22 mouse cellular contexts compared by ENCODE assay signal in genomic region chr5:105990777-105991176, GRCm38 (mm10).
DNase-seq lines count a peak whose midpoint lies in the region; ATAC-seq and TF ChIP-seq lines count a peak whose summit lies in the region.
"Had no signal": no experiment of that assay in that cellular context is flagged by ENCODE, and none has a peak within 500 bp of the region (broad histone marks: within the 10 kb centered on the region; RNA-seq: fewer than 3 reads in every experiment).

No protein-coding gene starts in this region.

- H3K4me3 ChIP-seq in C2C12 (ENCODE audit: insufficient read depth, poor library complexity, severe bottlenecking), result no peak overlapping the region
- H3K4me3 ChIP-seq in CH12.LX (replicated peaks in 1 of 3; ENCODE audit: low read depth in 2 of 3, low read length in 2 of 3, poor library complexity in 1 of 3), result no peak overlapping the region
- no peak overlapping the region for H3K4me3 ChIP-seq in forebrain, postnatal 0 days (ENCODE audit: low read depth, low read length)
- H3K4me3 ChIP-seq in hindbrain, embryonic 10.5 days, result no peak overlapping the region
- H3K4me3 ChIP-seq: embryonic facial prominence, embryonic 12.5 days; embryonic facial prominence, embryonic 15.5 days; heart, embryonic 10.5 days; heart, embryonic 13.5 days; hindbrain, embryonic 12.5 days; hindbrain, embryonic 15.5 days had no signal

- DNase-seq in CH12.LX (ENCODE audit: extremely low read depth) (no peak), R1 (ENCODE audit: low read depth, low spot score) (peak; percentile 69)
- no peak for DNase-seq in forebrain, postnatal 0 days
- no peak for DNase-seq in hindbrain, embryonic 10.5 days (ENCODE audit: low spot score)
- DNase-seq: adrenal gland, adult 2 months; adrenal gland, postnatal 14 days; cerebellum, adult 11 months; cerebellum, adult 2 months; cerebellum, adult 9-11 months; gastrocnemius, postnatal 25 days; heart, adult 18-20 months; heart, postnatal 14 days; heart, postnatal 4 days had no signal

- TF ChIP-seq RAD21 in CH12.LX (IDR thresholded peaks at IDR 0.05; ENCODE audit: low read depth, low read length), result no peak

- no peak for TF ChIP-seq EP300 in CH12.LX (IDR thresholded peaks at IDR 0.05; ENCODE audit: low read length)

- dilution Hi-C loops in CH12.LX (cut with MboI; ENCODE audit: extremely low pct_ligation_motif_present, extremely low pct_unique_long_range_greater_than_20kb, low sequenced_read_pairs), result no loop called here

- in situ Hi-C loops in CH12.LX (cut with MboI; ENCODE audit: low pct_ligation_motif_present, low pct_unique_long_range_greater_than_20kb, low sequenced_read_pairs), result no loop called here

- 87% methylated on average over 12 of the region's 12 CpGs for WGBS in forebrain, postnatal 0 days
- 87% methylated on average over 12 of the region's 12 CpGs for WGBS in hindbrain, embryonic 10.5 days

- TF ChIP-seq POLR2A in CH12.LX (IDR thresholded peaks at IDR 0.05; ENCODE audit: low read depth, low read length), result no peak

- H3K4me2 ChIP-seq in CH12.LX (ENCODE audit: insufficient read depth, low read depth, poor library complexity, severe bottlenecking), result no peak overlapping the region
- no peak overlapping the region for H3K4me2 ChIP-seq in forebrain, postnatal 0 days (ENCODE audit: low read depth)
- H3K4me2 ChIP-seq: embryonic facial prominence, embryonic 12.5 days; embryonic facial prominence, embryonic 15.5 days; heart, embryonic 13.5 days; hindbrain, embryonic 12.5 days; hindbrain, embryonic 15.5 days had no signal

- no peak overlapping the region for H3ac ChIP-seq in C2C12 (ENCODE audit: control insufficient read depth, insufficient read length, low read depth)

- H3K36me3 ChIP-seq in C2C12 (ENCODE audit: control insufficient read depth, insufficient read depth) (no peaks in the 10 kb centered on the region), CH12.LX (replicated peaks in 1 of 2; ENCODE audit: control insufficient read depth in 1 of 2, insufficient read depth in 1 of 2, low read length in 1 of 2) (no peaks in the 10 kb centered on the region)
- no peaks in the 10 kb centered on the region for H3K36me3 ChIP-seq in forebrain, postnatal 0 days (ENCODE audit: insufficient read depth)
- H3K36me3 ChIP-seq in hindbrain, embryonic 10.5 days, result no peaks in the 10 kb centered on the region
- H3K36me3 ChIP-seq: embryonic facial prominence, embryonic 12.5 days; embryonic facial prominence, embryonic 15.5 days; heart, embryonic 10.5 days; heart, embryonic 13.5 days; hindbrain, embryonic 12.5 days; hindbrain, embryonic 15.5 days had no signal

- no peaks in the 10 kb centered on the region for H3K9me3 ChIP-seq in CH12.LX (replicated peaks; ENCODE audit: low read length)
- no peaks in the 10 kb centered on the region for H3K9me3 ChIP-seq in forebrain, postnatal 0 days (ENCODE audit: low read length)
- no peaks in the 10 kb centered on the region for H3K9me3 ChIP-seq in hindbrain, embryonic 10.5 days
- H3K9me3 ChIP-seq: embryonic facial prominence, embryonic 12.5 days; embryonic facial prominence, embryonic 15.5 days; heart, embryonic 10.5 days; heart, embryonic 13.5 days; hindbrain, embryonic 12.5 days; hindbrain, embryonic 15.5 days had no signal

- peaks cover 7 to 8% of the 10 kb centered on the region in 2 experiments; a peak in 2 of 4 replicates for H3K4me1 ChIP-seq in CH12.LX (ENCODE audit: control insufficient read depth in 1 of 2, insufficient read depth in 2 of 2)
- no peaks in the 10 kb centered on the region for H3K4me1 ChIP-seq in forebrain, postnatal 0 days (ENCODE audit: insufficient read depth)
- H3K4me1 ChIP-seq in hindbrain, embryonic 10.5 days (replicated peaks), result no peaks in the 10 kb centered on the region
- H3K4me1 ChIP-seq: embryonic facial prominence, embryonic 12.5 days; embryonic facial prominence, embryonic 15.5 days; heart, embryonic 10.5 days; heart, embryonic 13.5 days; hindbrain, embryonic 12.5 days; hindbrain, embryonic 15.5 days had no signal

- peaks cover 2% of the 10 kb centered on the region for H3K27me3 ChIP-seq in C2C12 (ENCODE audit: control insufficient read depth, insufficient read depth, insufficient read length)
- H3K27me3 ChIP-seq in CH12.LX (replicated peaks), result no peaks in the 10 kb centered on the region
- no peaks in the 10 kb centered on the region for H3K27me3 ChIP-seq in forebrain, postnatal 0 days (ENCODE audit: insufficient read depth, low read length)
- no peaks in the 10 kb centered on the region for H3K27me3 ChIP-seq in hindbrain, embryonic 10.5 days (ENCODE audit: insufficient read depth, poor library complexity, severe bottlenecking)
- H3K27me3 ChIP-seq: embryonic facial prominence, embryonic 15.5 days; heart, embryonic 13.5 days; hindbrain, embryonic 12.5 days; hindbrain, embryonic 15.5 days had no signal

- H3K79me3 ChIP-seq in C2C12 (ENCODE audit: low read depth), result no peaks in the 10 kb centered on the region

- no peak overlapping the region for H3K9ac ChIP-seq in CH12.LX (ENCODE audit: insufficient read depth, low read depth)
- H3K9ac ChIP-seq in forebrain, postnatal 0 days, result no peak overlapping the region
- H3K9ac ChIP-seq: embryonic facial prominence, embryonic 12.5 days; embryonic facial prominence, embryonic 15.5 days; heart, embryonic 13.5 days; hindbrain, embryonic 12.5 days; hindbrain, embryonic 15.5 days had no signal

- no peak for ATAC-seq in megakaryocyte-erythroid progenitor cell, adult 5-6 weeks (replicated peaks; ENCODE audit: low FRiP score, low TSS enrichment, poor library complexity, severe bottlenecking)
- no peak for ATAC-seq in forebrain, postnatal 0 days
- ATAC-seq: forebrain, embryonic 14.5 days had no signal

- H3K79me2 ChIP-seq in C2C12 (ENCODE audit: control insufficient read depth, insufficient read depth) (no peaks in the 10 kb centered on the region), CH12.LX (replicated peaks; ENCODE audit: control insufficient read depth, extremely low read depth, insufficient read depth, poor library complexity, severe bottlenecking) (no peaks in the 10 kb centered on the region)

- TF ChIP-seq CTCF in C2C12 (IDR thresholded peaks at IDR 0.05; ENCODE audit: control insufficient read depth, insufficient read depth, insufficient read length) (no peak), CH12.LX (conservative IDR thresholded peaks at IDR 0.05 in 1 of 2, IDR thresholded peaks at IDR 0.05 in 1 of 2; ENCODE audit: low read depth in 2 of 2, low read length in 2 of 2) (no peak)
- no peak for TF ChIP-seq CTCF in forebrain, postnatal 0 days (IDR thresholded peaks at IDR 0.05; ENCODE audit: low read depth)

- H3K27ac ChIP-seq in CH12.LX (ENCODE audit: insufficient read depth, low read depth), result no peak overlapping the region
- no peak overlapping the region for H3K27ac ChIP-seq in forebrain, postnatal 0 days (ENCODE audit: low read depth, low read length)
- no peak overlapping the region for H3K27ac ChIP-seq in hindbrain, embryonic 10.5 days
- H3K27ac ChIP-seq: embryonic facial prominence, embryonic 12.5 days; embryonic facial prominence, embryonic 15.5 days; heart, embryonic 10.5 days; heart, embryonic 13.5 days; hindbrain, embryonic 12.5 days; hindbrain, embryonic 15.5 days had no signal

TF ChIP-seq in C2C12, 6 proteins besides CTCF, POLR2A, EP300 and RAD21:
- TF ChIP-seq MYOD1 (IDR thresholded peaks at IDR 0.05; ENCODE audit: control insufficient read depth, insufficient read length, low read depth), result no peak
- no peak for TF ChIP-seq FOSL1 (IDR thresholded peaks at IDR 0.05; ENCODE audit: insufficient read depth, low read length, poor library complexity, severe bottlenecking)
- no peak for TF ChIP-seq MYOG (IDR thresholded peaks at IDR 0.05; ENCODE audit: control insufficient read depth, extremely low read depth, insufficient read length)
- peak; percentile 72 for TF ChIP-seq USF1 (IDR thresholded peaks at IDR 0.05; ENCODE audit: low read depth)
- no peak for TF ChIP-seq CEBPB (IDR thresholded peaks at IDR 0.05; ENCODE audit: low read depth)
- TF ChIP-seq MAX (IDR thresholded peaks at IDR 0.05), result no peak

TF ChIP-seq in CH12.LX, 34 proteins besides CTCF, POLR2A, EP300 and RAD21:
- no peak for TF ChIP-seq GABPA (IDR thresholded peaks at IDR 0.05; ENCODE audit: insufficient replicate concordance, low read depth, low read length)
- peak; percentile 38; the same call in 1 of the 2 replicates for TF ChIP-seq BHLHE40 (IDR thresholded peaks at IDR 0.05; ENCODE audit: low read depth, low read length)
- peak; percentile 42; the same call in 1 of the 2 replicates for TF ChIP-seq MAX (IDR thresholded peaks at IDR 0.05; ENCODE audit: low read length)
- no peak for TF ChIP-seq ZC3H11A (IDR thresholded peaks at IDR 0.05; ENCODE audit: low read depth, low read length)
- peak; percentile 69 for TF ChIP-seq USF2 (conservative IDR thresholded peaks at IDR 0.05; ENCODE audit: low read depth, low read length)
- TF ChIP-seq USF1 (IDR thresholded peaks at IDR 0.05; ENCODE audit: low read depth, low read length), result peak; percentile 61
